Mouse (Mus musculus) stomach, embryonic 14.5 days (tissue): Measurements from ENCODE around the gene Rnf151. TPM values are rescaled to one million over a fixed set of nuclear protein-coding genes. Genes with fewer than 3 reads are reported as not detected.

Experiments used
- ATAC-seq: fragments of 200-750 bp; cut with Nextera tagmentation; 2 replicates; pipeline ENCODE4 v1.8.0; 2017; ENCODE audit warnings: low read depth, moderate TSS enrichment; ENCODE audit not compliant: insufficient number of reproducible peaks, insufficient read depth, low FRiP score
- H3K27ac ChIP-seq: fragments of 300-500 bp; sonication (generic); 2 replicates; pipeline ENCODE4 v1.5.1; 2014; ENCODE audit warnings: mild to moderate bottlenecking, low read length, moderate library complexity, mixed read lengths
- H3K27me3 ChIP-seq: fragments of 300-500 bp; sonication (generic); 2 replicates; pipeline ENCODE4 v1.6.1; 2014; ENCODE audit warnings: low read length, control low read depth, mixed read lengths; ENCODE audit not compliant: control insufficient read depth, insufficient read depth
- H3K36me3 ChIP-seq: fragments of 300-500 bp; sonication (generic); 2 replicates; pipeline ENCODE4 v1.6.1; 2014; ENCODE audit warnings: mild to moderate bottlenecking, control low read depth, low read length, moderate library complexity, mixed read lengths; ENCODE audit not compliant: control insufficient read depth, insufficient read depth
- H3K4me1 ChIP-seq: fragments of 300-500 bp; sonication (generic); 2 replicates; pipeline ENCODE4 v1.6.1; 2014; ENCODE audit warnings: low read length, control low read depth, mixed read lengths; ENCODE audit not compliant: control insufficient read depth, insufficient read depth
- H3K4me2 ChIP-seq: fragments of 300-500 bp; sonication (generic); replicated peaks from 2 replicates; pipeline ENCODE4 v1.6.1; 2014; ENCODE audit warnings: low read depth, low read length, control low read depth
- H3K4me3 ChIP-seq: fragments of 300-500 bp; sonication (generic); 2 replicates; pipeline ENCODE4 v1.5.1; 2014; ENCODE audit warnings: low read depth, low read length, control low read depth
- H3K9ac ChIP-seq: fragments of 300-500 bp; sonication (generic); replicated peaks from 2 replicates; pipeline ENCODE4 v1.6.1; 2014; ENCODE audit warnings: low read depth, mild to moderate bottlenecking, control low read depth, low read length, moderate library complexity, mixed read lengths
- H3K9me3 ChIP-seq: fragments of 300-500 bp; sonication (generic); 2 replicates; pipeline ENCODE4 v1.6.1; 2016; ENCODE audit warnings: low read depth, low read length, control low read depth; ENCODE audit not compliant: control insufficient read depth
- WGBS: fragments of 180-500 bp; shearing (Covaris S2); extraction: QIAGEN DNeasy Blood & Tissue Kit; methylation state at CpG from one replicate; pipeline ENCODE4 v1.1.7; 2014; 5-methylcytosine and 5-hydroxymethylcytosine counted together
- polyA plus RNA-seq: library from polyadenylated mRNA; unstranded; fragments of >200 nt; fragmentation: Nextera tagmentation; extraction: Ambion mirVana; gene quantifications from 2 replicates; pipeline ENCODE4 v1.2.1, GENCODE M21; 2014

Rnf151 gene
- polyA plus RNA-seq, 1 experiment from 2014 or later, result not detected

DNA sequence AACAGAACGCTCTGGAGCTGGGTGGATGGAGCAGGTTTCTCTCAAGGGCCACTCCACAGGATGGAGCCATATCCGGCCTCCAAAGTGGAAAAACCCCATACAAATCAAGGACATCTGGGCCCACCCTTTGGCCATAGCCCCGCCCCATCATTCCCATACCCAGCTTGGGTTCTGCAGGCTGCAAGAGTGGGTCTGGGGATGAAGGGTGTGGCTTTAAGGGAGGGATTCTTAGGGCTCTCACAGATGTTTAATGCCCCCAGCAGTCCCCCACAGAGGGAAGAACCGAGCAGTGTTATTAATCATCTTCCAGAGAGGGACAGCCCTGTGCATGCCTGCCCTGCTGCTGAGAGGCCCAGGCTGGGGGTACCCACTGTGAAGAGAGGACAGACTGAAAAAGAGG, 29.1 kb upstream of the Rnf151 start:
- no peak overlapping the region for H3K9ac ChIP-seq
- WGBS, result 43% methylated on average over 4 of the region's 4 CpGs
- no peak overlapping the region for H3K27ac ChIP-seq

DNA sequence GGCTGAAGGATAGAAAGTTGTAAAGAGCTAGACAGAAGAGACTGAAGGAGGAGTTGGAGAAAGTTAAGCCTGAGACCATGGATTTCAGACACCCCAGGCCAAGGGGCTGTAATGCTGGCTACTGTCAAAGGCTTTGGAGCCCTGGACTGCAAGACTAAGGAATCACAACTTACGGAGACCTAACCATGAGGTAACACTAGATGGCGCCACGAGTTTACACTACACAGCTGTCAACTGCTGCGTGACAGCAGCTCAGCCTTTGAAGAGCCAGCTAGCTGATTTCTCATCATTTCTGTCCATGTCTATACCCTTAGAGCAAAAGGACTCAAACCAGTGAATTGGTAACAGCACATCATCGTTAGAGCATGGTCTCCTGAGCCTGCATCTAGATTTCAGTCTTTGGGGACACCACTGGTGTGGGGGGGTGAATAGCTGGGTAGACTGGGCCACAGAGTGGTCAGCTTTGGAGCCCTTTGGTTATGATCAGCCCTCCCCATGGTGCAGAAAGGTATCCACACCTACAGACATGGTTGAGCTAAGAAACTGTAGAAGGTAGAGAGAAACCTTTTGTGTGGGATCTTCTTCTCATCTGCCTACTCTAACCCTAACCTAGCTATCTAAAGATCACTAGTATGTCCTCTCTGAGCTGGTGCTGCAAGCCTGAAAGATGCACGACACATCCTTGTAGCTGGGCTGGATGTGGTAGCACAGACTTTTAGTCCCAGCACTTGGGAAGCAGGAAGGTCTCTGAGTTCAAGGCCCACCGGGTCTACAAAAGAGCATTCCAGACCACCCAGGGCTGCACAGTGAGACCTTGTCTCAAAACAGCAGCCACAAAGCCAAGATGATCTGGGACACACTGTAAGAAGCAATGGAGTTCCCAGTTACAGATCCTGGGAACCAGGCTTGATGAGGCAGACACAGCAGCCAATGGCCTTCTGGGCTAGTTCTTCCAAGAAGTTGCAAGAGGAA, 27.9 kb upstream of the Rnf151 start:
- Histone ChIP-seq H3K9ac (no peak overlapping the region), H3K27ac (no peak overlapping the region), H3K4me3 (no peak overlapping the region), H3K4me1 (peaks cover 4% of the 10 kb centered on the region; the same call in 1 of the 2 replicates), H3K4me2 (no peak overlapping the region), H3K27me3 (0 out of 2 replicates have a peak, but pooled peaks cover under 1% of the 10 kb centered on the region), H3K36me3 (no peaks in the 10 kb centered on the region; the same call in 1 of the 2 replicates), H3K9me3 (no peaks in the 10 kb centered on the region)
- peak; percentile 72 for ATAC-seq
- WGBS, result 22% methylated on average over 7 of the region's 7 CpGs

More for the DNA sequence above, 29.1 kb upstream of the Rnf151 start:
- no peaks in the 10 kb centered on the region for H3K9me3 ChIP-seq
- peaks cover 4% of the 10 kb centered on the region; the same call in 1 of the 2 replicates for H3K4me1 ChIP-seq
- H3K36me3 ChIP-seq, result no peaks in the 10 kb centered on the region; the same call in 1 of the 2 replicates
- peak; percentile 25; the same call in 1 of the 2 replicates for ATAC-seq
- no peak overlapping the region for H3K4me2 ChIP-seq
- no peak overlapping the region for H3K4me3 ChIP-seq
- peaks cover 10% of the 10 kb centered on the region for H3K27me3 ChIP-seq

DNA sequence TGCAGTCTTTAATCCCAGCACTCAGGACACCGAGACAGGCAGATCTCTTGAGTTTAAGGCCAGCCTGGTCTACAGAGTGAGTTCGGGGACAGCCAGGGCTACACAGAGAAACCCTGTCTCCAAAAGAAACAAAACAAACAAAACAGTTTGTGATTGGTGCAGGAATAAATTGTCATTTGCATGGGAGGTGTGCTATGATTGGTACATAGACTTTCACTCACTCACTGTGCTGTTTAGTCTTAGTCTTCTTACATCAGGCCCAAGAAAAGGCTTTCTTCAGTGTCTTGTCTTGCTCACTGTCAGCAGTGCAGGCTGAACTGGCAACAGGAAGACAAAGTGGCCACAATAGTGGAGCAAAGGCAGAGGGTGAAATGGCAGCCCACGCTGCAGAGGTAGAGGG, 26.5 kb upstream of the Rnf151 start:
- WGBS, result 61% methylated on average over 3 of the region's 3 CpGs
- no peak for ATAC-seq
- Histone ChIP-seq H3K4me3 (no peak overlapping the region), H3K9ac (no peak overlapping the region), H3K27ac (no peak overlapping the region), H3K27me3 (no peaks in the 10 kb centered on the region), H3K9me3 (no peaks in the 10 kb centered on the region), H3K4me2 (no peak overlapping the region), H3K4me1 (peaks cover 4% of the 10 kb centered on the region; the same call in 1 of the 2 replicates), H3K36me3 (no peaks in the 10 kb centered on the region; the same call in 1 of the 2 replicates)

DNA sequence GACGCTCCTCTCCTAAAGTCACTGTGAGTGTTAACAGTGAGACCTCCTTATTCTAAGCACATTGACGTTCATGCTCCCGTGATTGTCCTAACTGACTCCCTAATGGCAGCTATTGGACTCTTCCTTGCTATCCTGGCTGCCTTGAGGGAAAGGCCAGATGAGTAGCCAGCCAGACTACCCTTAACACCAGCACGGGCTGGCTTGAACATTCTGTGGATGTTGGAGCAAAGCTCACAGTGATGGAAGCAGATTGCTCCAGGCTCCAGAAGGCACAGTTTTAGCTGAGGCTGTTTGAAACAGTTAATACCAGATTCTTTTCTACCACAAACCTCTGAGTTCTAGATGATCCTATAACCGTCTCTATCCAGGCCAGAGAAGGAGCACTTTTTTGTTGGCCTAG, 26.0 kb upstream of the Rnf151 start:
- ATAC-seq, result no peak
- Histone ChIP-seq H3K9me3 (no peaks in the 10 kb centered on the region), H3K27ac (no peak overlapping the region), H3K4me2 (no peak overlapping the region), H3K36me3 (no peaks in the 10 kb centered on the region; the same call in 1 of the 2 replicates), H3K4me1 (peaks cover 4% of the 10 kb centered on the region; the same call in 1 of the 2 replicates), H3K9ac (no peak overlapping the region), H3K27me3 (no peaks in the 10 kb centered on the region), H3K4me3 (no peak overlapping the region)
- WGBS, result 75% methylated on average over 5 of the region's 5 CpGs

DNA sequence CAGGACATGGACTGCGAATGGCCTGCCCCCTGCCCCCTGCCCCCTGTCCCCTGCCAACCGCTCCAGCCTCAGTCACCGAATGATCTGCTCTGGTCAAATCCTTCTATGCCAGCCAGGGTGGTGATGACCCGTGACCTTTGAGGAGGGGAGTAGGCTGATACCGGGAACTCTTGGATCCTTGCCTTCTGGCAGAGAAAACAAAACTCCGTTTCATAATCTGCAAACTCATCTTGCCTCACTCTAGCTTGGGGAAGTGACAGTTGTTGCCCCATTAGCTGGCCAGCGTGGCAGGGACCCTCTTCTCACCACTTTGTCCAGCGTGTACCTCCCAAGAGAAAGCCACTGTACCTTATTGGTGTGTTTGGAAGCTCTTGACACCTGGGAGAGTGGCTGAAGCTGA, 24.4 kb upstream of the Rnf151 start:
- H3K4me2 ChIP-seq, result no peak overlapping the region
- no peak for ATAC-seq
- peaks cover 11% of the 10 kb centered on the region for H3K4me1 ChIP-seq
- no peaks in the 10 kb centered on the region; the same call in 1 of the 2 replicates for H3K36me3 ChIP-seq
- no peaks in the 10 kb centered on the region for H3K27me3 ChIP-seq
- H3K9me3 ChIP-seq, result no peaks in the 10 kb centered on the region
- WGBS, result 83% methylated on average over 8 of the region's 8 CpGs
- no peak overlapping the region for H3K27ac ChIP-seq
- no peak overlapping the region for H3K4me3 ChIP-seq
- H3K9ac ChIP-seq, result no peak overlapping the region

DNA sequence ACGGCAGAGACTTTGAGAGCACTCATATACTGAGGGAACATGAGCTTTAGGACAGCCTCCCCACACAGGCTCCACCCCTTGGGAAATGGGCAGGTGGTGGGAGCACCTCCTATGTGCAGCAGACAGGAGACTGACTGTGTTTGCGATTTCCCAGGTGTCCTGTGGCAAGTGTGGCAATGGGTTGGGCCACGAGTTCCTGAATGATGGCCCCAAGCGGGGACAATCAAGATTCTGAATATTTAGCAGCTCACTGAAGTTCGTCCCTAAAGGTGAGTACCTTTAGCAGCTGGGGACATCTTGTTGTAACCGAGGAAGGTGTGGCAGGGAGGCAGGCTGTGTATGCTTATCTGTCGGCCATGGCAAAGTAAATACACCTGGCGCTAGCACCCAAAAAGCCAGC, 22.1 kb upstream of the Rnf151 start:
- H3K4me2 ChIP-seq, result no peak overlapping the region
- WGBS, result 73% methylated on average over 8 of the region's 8 CpGs
- no peaks in the 10 kb centered on the region for H3K9me3 ChIP-seq
- H3K36me3 ChIP-seq, result no peaks in the 10 kb centered on the region; the same call in 1 of the 2 replicates
- peaks cover 12% of the 10 kb centered on the region for H3K4me1 ChIP-seq
- no peak overlapping the region for H3K4me3 ChIP-seq
- no peak overlapping the region for H3K9ac ChIP-seq
- H3K27me3 ChIP-seq, result no peaks in the 10 kb centered on the region
- H3K27ac ChIP-seq, result no peak overlapping the region
- no peak for ATAC-seq

DNA sequence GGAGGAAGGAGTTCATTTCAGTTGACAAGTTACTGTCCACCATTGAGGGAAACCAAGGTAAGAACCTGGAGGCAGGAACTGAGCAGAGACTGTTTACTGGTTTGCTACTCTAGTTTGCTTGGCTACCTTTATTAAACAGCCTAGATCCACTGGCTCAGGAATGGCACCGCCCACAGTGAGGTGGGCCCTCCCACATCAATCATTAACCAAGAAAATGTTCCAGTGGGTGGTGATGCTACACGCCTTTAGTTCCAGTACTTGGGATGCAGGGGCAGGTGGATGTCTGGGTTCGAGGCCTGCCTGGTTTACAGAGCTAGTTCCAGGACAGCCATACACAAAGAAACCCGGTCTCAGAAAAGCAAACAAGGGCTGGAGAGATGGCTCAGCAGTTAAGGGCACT, 20.4 kb upstream of the Rnf151 start:
- Histone ChIP-seq H3K27me3 (no peaks in the 10 kb centered on the region), H3K9me3 (no peaks in the 10 kb centered on the region), H3K36me3 (no peaks in the 10 kb centered on the region; the same call in 1 of the 2 replicates), H3K9ac (no peak overlapping the region), H3K27ac (no peak overlapping the region), H3K4me2 (no peak overlapping the region), H3K4me3 (no peak overlapping the region), H3K4me1 (peaks cover 12% of the 10 kb centered on the region)
- ATAC-seq, result no peak
- 72% methylated on average over 4 of the region's 4 CpGs for WGBS

DNA sequence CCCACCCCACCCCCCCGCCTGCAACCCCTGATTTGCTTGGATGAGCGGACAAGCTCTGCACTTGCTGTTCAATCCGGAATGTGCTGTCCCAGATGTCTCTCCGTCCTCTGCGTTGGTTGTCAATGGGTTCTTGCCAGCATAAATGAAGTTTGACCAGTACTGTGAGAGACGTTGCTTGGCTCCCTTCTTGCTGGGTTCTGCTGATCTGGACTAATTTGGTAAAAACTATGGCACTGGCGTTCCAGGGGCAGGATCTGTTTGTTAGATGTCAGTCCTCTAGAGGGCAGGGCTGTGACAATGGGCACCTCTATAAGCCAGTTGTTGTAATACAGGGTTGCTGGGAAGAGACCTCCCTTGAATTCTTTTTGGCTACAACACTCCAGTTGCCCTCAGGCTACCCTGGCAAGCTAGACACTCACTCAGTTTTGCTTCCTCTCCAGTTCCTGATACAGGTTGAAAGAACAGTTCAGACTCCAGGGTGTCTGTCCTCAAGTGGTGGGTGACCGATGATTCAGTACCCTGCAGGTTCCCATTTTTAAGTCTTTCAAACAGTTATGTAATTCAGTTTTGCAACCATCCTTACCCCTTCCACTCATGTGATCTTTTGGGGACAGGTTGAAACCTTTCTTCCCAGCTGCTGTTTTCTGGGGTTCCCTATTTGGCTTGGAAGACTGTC, 19.4 kb upstream of the Rnf151 start:
- Histone ChIP-seq H3K4me2 (peak overlapping the region; percentile 77), H3K4me3 (peak overlapping the region; percentile 53), H3K9me3 (no peaks in the 10 kb centered on the region), H3K27me3 (no peaks in the 10 kb centered on the region), H3K9ac (peak overlapping the region; percentile 54; the same call in 1 of the 2 replicates), H3K36me3 (no peaks in the 10 kb centered on the region; the same call in 1 of the 2 replicates), H3K27ac (no peak overlapping the region), H3K4me1 (peaks cover 12% of the 10 kb centered on the region)
- WGBS, result 23% methylated on average over 8 of the region's 8 CpGs
- ATAC-seq, result no peak
